Mouse (Mus musculus): ENCODE measurements at regions not wholly inside any gene's neighbourhood (a gene's known extent, or its start where the extent isn't known, plus 50 kb on each side); places are given as distances from the start of the nearest gene placed in this dataset.

DNA sequence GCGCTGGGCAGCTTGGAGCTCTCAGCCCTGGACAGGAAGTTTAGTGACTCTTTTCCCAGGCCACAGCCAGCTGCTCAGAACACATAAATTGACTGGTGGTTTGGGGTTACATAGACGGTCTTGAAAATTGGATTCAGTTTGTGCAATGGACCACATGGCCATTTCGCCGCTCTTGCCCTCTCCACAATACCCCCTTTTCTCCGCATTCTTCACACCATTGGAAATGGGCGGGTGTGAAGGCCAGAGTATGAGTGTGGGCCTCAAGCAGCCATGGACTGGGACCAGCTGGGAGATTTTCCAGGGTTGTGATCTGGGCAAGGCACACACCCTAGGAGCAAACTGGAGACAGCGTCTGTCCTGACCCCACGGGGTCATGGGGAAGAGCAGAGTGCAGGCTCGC is 135.1 kb upstream of the Cops8 start:
- peak; percentile 56 for DNase-seq

DNA sequence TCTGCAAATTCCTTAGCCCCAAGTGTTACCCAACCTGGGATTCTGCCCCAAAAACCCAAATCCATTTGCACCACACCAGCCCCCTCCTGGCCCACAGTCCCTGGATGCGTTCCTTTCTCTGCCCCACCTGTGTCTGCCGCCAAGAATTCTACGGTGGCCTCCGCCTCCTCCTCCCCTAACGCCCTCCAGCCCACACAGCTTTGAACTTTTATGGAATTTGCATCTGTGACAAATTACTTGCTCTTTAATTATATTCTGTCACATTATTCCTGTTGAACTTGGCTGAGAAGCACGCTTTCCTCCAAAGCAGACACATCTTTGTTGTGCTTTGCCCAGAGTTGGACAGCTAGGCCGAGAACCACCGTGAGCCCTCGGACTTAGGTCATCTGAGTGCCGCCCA is 131.8 kb upstream of the Cops8 start:
- peak; percentile 49 for DNase-seq

DNA sequence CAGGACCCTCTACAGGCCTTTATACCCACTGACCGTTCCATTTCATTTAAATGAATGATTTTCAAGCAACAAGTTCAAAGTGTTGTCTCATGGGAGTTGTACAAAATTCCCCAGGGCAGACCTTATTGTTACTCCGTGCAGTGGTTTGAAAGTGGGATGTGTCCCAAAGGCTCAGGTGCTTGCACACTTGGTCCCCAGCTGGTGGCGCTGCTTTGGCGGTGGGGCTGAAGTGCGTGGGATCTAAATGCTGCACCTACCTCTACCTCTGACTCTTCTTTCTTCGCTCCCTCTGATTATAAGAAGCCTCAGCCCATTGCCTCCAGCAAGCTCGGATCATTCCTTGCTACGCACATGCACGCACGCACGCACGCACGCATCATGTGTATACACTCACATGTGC is 131.0 kb upstream of the Cops8 start:
- DNase-seq, result no peak

DNA sequence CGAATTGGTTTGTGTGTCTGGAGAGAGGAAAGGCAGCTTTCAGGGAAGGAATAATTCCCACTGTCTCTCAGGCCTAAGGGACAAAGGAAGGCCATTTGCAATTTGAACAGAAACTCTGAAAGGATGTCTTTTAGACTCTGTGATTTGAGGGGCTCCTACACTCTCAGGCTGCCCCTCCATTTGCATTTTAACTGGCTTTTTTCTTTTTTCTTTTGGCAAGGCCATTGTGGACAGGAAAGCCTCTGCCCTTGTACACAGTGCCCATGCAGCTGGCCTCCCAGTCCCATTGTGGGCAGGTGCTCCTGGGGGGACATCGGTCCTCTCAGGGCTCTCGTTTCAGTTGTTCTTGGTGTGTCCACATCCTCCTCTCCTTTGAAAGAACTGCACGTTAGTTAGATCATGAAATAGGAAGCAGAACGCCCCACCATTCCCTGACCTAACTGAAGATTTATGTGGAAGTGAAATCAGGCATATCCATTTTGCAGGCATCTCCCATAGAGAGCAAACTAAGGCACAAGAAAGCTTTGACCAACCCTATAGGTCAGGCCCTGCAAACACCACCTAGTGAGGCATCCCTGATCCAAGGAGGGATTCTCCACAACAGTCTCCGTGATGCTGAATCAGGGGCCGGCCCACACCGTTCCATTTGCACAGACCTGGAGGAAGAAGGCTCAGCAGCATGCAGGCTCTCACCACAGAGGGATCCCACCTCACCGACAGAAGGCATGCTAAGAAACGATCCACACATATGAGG is 127.5 kb upstream of the Cops8 start:
- no peak for DNase-seq

DNA sequence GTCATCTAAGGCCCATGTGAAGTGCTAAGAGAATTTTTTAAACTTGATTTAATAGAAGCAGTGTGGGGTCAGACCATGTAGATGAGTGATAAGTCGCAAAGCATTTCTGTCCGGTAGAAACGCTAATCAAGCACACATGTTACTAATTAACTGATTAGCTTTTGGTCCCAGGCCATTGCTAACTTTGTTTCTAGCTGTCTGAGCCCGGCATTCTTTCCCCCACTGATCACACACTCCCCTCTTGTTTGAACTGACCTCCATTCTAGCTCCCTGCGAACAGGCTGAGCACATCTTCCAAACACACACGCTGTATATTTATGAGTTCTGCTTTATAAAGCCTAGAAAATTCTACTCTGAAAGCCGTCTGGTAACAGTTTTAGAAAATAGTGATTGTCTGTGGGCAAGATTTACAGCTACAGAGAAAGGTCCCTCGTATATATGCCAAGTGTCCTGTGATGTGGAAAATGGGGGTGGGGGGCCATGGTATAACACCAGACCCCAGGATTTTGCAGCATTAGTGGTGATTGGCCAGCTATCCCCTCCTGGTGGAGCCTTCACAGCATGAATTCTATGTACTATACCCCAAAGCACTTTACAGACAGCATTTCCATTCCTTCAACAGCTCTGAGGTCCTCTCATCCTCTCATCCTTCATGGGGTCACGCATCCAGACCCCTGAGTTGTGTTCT is 126.1 kb upstream of the Cops8 start:
- DNase-seq, result peak; percentile 54

DNA sequence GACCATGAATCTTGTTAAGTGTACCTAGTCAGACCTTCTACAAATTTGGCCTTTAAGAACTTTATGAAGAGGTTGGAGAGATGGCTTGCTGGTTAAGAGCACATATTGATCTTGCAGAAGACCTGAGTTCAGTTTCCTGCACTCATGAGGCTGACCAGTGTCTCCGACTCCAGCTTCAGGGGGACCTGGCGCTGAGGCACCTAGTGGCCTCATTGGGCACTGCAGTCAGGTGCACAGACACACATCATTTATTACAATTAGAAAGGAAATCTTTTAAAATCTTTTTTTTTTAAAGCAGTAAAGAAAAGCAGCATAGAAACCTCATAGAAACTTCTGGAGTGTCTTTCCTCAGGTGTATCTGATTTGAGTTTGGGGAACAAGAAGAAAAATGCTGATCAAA is 123.9 kb upstream of the Cops8 start:
- no peak for DNase-seq

DNA sequence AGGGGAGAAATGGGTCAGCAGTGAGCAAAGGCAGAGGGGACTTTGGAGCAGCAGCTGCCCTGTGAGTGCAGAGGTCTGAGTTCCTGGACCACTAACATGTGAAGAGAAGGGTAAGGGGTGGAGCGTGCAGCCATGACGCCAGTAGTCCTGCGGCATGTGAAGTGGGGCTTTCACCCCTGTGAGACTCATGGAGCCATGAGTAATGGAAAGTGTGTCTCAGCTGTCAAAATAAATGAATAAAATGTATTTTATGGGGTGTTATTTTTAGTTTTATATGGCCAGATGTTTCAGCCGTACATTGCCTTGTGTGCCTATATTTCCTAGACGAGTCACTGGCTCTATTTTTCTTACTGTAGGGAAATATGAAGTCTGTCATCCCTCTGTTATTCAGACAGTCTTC is 121.5 kb upstream of the Cops8 start:
- DNase-seq, result no peak

DNA sequence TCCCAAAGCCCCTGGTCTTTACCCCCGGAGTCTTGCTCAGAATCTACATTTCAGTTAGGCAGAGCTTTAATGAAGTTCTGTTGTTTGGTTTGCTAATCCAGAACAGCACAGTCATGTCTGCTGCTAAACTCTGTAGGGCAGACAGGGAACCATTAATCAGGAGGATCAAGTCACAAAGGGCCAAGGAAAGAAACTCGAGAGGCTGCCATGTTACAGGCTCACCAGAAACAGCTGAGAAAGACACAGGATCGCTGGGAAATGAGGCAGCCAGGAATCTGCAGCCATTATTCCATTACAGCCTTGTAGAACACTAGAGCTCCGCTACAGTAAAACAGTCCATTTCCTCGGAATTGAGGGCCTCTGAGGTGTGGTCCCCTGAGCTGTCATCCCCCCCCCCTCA is 121.1 kb upstream of the Cops8 start:
- DNase-seq, result no peak

DNA sequence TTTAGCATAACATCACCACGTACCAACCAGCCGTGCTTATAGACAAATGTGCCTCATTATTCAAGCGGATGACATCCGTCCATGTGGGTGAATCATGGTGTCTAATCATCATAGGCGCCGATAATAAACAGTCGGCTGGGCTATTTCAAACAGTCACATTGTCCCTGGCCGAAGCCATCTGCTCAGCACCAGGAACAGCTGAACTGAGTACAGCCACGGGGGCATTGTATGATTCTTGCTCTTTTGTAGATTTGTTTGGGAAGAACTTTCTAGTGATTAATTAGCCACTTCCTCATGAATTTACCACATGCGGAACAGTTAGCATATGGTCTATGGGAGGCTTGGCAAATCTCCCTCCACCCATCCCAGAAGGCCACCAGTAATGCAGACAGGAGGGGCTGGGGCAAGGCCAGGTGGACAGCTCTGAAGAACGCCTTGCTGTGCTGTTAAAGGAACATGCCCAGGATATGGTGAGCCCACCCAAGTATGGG is 116.4 kb upstream of the Cops8 start:
- DNase-seq, result peak; percentile 39

DNA sequence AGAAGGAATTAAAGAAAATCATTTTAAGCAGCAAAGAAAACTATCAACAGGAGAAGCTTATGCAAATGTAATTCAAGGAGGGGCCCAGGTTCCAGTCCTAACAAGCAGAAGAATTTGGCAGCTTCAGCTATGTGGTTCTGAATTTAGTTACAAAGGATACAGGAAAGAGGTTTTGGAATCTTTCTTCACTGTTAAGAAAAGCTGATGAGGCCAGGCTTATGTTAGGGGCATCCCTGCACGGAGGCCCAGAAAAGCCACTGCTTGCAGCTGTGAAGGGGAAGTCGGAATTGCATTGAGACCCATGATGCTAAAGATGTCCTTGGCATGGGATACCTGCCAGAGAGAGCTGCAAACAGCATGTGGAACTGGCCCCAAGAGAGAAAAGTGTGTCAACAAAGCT is 114.9 kb upstream of the Cops8 start:
- no peak for DNase-seq

DNA sequence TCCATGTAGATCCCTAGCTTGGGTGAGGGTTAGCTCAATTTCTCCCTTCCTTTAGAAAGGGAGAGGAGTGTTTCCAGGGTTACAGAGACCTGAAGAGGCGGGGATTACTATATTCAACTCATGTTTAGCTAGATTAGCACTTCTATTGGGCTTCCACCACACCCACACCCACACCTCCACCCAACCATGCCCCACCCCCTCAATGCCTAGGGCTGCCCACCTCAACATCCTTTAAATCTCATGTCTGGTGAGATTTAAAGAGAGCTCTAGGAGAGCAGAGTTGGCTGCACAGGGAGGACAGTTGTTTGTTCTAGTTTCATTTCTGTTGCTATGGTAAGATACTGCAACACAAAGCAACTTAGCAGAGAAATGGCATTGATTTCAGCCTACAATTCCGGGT is 113.8 kb upstream of the Cops8 start:
- DNase-seq, result no peak

DNA sequence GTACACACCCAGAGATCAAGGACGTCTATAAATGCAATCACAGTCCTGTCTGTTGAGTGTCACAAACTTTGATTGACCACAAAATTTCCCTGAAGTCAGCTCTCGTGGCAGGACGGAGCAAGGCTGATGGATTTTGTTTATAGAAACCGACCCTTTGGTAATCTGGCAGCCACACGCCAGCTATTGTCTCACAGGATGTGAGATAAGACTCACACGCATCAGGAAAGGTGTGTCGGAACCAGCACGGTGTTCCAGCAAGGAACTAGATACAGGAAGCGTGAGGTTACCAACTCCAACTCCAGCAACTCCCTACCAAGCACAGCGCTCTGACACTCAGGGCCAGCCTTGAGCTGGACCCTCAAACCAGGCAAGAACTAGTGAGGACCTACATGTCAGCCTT is 112.4 kb upstream of the Cops8 start:
- DNase-seq, result no peak

DNA sequence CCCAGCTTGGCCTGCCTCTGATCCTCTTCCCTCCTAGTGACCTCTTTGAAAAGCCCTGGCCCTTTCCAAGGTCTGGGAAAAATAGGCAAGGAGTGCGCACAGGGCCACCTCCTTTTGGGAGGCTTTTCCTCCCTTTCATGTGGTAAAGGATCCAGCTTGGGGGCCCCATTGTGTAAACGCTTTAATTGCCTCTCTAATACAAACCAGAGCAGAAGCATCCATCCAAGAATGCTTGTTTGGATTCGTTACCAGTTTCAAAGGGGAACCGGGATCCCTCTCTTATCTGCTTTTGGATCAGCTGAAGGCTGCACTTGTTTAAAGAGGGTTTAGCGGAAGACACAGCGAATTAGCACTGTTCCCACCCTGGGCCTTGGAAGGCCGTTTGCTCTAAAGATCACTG is 109.3 kb upstream of the Cops8 start:
- no peak for DNase-seq

DNA sequence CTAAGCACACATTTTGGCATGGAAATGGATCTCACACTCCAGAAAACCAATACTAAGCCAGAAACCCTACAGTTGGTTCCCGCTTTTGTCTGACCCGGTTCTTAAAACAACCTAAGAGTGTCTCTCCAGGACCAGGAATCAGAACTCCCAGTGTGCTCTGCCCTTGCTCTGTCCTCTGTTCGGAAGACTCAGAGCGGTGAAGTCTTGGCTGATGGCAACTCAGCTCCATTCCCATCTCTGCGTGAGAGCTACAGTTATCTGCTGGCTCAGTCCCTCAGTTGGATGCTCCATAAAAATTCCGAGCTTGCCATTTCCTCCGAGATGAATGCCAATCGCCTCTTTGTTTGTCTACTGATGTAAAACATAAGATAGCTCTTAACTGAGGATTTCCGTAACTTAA is 107.6 kb upstream of the Cops8 start:
- no peak for DNase-seq

DNA sequence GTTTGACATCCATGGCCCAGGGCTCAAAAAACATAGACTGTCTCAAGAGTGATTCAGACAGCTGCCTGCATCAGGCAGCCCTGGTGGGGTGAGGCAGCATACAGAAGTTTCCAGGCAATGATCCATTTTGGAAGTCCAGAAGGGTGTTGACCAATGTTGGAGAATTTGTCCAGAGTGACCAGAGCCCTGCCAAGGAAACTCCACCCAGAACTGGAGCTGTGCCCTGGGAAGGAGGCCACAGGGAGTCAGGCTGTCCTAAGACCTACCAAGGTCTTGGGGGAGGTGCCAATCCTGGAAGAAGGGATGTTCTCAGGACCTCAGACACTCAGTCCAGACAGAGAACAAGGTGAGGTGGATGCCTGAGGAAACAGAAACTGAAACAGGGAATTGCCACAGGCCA is 105.2 kb upstream of the Cops8 start:
- DNase-seq, result peak; percentile 34

DNA sequence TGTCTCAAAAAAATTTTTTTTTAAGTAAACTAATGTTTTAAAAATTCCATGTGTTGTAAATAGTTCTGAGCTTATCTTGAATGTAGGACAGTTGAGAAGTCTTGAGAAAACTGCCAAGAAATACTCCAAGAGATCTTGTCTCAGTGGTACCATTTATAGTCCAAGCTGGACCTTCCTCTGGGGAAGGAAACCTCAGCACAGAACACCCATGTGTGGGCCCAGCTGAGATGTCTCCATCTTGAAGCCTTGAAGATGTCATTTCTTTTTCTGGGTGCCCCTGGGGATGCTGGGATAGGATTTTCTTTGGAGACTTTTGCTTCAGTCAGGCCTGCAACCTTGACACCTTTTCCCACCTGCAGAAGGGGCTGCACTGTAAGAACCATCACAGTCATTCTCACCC is 101.4 kb upstream of the Cops8 start:
- no peak for DNase-seq

DNA sequence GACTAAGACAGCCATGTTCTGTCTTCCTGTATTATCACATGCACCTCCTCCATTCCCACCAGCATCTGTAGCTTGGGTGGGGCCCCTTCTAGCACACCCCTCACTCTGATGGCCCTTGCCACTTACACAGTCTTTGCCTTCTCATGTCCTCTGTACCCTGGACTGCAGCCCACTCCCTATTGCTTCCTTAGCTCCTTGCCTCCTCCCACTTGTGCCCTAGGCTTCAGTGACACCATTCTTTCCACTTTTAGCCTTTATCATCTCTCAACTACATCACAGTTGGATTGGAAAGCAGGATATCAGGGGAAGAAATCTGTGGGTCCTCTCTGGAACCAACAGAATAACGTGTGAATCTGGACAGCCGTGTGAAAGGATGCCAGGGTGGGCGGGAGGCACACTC is 100.4 kb upstream of the Cops8 start:
- no peak for DNase-seq

DNA sequence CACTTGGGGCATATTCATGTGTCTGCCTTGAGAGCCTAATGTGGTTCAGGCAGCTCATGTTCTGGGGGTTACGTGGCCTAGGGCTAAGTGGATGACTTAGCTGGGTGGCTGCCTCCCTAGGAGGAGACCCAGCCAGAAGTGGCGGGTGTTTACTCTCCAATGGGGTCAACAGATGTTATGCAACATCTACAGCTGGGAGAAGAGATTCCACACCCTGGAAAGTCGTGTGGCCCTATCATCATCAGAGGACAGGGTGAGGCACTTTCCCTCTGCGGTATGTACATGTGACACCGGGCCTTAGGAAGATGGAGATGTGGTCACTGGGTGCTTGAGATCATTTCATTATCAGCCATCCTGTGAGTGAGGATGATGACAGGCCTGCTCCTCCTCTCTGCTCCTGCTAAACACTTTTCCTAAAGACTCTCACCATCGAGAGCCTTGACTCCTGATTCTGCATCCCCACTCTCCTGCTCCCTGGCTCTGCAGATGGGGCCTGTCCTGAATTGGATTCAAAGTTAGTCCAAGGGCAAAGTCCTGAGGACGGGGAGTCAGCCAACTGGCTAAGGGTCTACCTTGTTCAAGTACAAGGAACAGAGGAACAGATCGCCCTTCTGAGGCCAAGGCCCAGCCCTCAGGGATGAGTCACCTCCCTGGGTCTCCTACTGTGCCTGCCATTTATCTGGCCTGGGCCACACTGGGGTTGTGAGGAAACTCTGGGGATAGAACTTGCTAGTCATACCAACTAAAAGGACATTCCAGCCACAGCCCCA is 99.8 kb upstream of the Cops8 start:
- no peak for DNase-seq

DNA sequence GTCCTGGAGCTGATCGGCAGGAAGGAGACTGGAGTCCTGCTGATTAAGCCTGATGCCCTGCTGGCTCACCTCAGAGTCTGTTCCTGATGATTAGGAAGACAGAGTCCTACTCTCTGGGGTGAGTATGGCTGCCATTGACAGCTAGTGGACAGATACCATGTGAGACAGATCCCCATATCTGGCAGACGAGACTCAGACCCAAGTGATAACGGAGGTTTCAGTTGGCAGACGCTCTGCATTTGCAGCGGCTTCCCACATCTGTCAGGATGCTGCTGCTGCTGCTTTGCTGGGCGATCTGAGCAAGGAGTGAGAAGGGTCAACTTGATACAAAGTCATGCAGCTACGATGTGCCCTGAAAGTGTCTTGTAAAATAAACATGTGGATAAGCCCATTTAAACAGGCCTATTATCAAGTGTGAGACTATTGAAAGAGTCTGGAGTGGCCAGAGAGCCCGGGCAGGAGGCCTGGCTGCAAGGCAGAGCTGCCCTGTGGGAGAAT is 98.1 kb upstream of the Cops8 start:
- DNase-seq, result no peak

DNA sequence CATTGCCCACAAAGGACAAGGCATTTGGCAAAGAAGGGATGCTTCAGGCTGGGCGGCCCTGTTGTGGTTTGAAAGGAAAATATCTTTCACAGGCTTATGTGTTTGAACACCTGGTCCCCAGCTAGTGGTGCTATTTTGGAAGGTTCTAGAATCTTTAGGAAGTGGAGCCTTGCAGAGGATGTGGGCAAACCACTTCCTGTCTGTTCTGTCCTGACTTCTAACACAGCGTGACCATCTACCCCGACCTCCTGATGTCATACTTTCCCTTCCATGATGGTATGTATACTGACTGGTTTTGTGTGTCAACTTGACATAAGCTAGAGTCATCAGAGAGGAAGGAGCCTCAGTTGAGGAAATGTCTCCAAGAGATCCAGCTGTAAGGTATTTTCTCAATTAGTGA is 97.2 kb upstream of the Cops8 start:
- DNase-seq, result no peak

DNA sequence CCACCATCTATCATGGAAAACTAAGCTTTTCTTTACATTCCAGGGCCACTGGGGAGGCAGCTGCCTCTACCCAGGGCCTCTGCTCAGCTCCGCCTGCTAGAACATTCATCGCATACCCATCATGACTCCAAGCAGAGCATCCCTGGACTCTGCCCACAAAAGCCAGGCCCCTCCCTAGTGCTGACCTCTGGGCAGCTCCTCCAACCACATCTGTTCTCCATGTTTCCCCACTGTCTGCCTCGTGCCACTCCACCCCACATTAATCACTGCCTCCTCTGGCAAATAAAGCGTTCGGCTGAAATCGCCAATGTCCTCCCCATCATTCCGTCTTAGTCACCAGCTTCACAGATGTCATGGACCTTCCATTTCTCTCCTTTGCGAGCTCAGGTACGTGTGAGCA is 96.2 kb upstream of the Cops8 start:
- DNase-seq, result peak; percentile 25

DNA sequence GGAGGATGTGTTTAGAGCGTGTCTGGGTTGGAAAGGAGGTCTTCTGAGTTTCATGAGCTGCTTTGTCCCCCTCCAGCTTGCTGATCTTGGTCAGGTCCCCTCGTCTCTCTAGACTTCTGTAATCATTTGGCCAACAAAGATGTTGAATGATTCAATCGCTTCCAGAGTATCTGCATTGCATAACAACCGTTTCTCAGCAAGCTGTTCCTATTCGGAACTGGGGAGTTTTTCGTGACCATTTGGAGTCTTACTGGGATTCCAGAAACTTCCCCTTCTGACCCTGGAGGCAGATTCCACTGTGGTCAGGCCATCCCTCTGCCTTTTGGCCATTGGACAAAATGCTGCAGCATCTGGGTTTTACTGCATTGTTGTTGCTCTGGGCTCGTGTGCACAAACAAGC is 93.4 kb upstream of the Cops8 start:
- DNase-seq, result peak; percentile 47

DNA sequence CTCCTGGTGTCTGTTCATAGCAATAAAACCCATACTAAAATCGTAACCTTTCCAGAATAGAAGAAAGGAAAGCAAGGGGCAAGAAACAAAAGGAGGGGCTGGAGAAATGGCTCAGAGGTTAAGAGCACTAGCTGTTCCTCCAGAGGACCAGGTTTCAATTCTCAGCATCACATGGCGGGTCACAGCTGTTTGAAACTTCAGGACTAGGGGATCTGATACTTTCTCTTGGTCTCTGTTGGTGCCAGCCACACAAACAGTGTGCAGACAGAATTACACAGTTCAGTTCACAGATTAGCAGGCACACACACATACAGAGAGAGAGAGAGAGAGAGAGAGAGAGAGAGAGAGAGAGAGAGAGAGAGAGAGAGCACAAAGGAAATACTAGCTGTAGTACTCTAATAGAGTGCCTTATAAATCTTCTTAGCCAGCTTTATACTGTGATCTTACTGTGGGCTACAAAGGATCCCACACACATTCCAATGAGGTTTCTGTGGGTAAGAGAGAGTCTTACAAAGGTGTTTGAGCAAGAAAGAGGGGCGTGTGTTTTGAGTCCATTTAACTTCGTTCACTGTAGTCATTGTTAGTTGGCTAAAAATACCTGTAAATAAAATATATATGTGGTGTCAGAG is 89.2 kb upstream of the Cops8 start:
- DNase-seq, result no peak
